11 mouse cellular contexts compared by ENCODE assay signal in genomic region chr6:91514135-91514534, GRCm38 (mm10). TPM values are rescaled to one million over a fixed set of nuclear protein-coding genes. Genes with fewer than 3 reads are reported as not detected.
DNase-seq lines count a peak whose midpoint lies in the region; ATAC-seq lines count a peak whose summit lies in the region.
"Had no signal": no experiment of that assay in that cellular context is flagged by ENCODE, and none has a peak within 500 bp of the region (broad histone marks: within the 10 kb centered on the region; RNA-seq: fewer than 3 reads in every experiment).

No protein-coding gene starts in this region.

- H3K9ac ChIP-seq in heart, embryonic 13.5 days: peak overlapping the region; percentile 88; the same call in 1 of the 2 replicates
- no peak overlapping the region for H3K9ac ChIP-seq in lung, embryonic 15.5 days
- peak overlapping the region; percentile 76 for H3K9ac ChIP-seq in neural tube, embryonic 13.5 days

- H3K36me3 ChIP-seq in heart, embryonic 13.5 days: peaks cover 28% of the 10 kb centered on the region
- H3K36me3 ChIP-seq in lung, embryonic 15.5 days: peaks cover 16% of the 10 kb centered on the region
- H3K36me3 ChIP-seq in neural tube, embryonic 13.5 days: peaks cover 31% of the 10 kb centered on the region

- H3K4me1 ChIP-seq in heart, embryonic 13.5 days: peaks cover 34% of the 10 kb centered on the region
- H3K4me1 ChIP-seq in lung, embryonic 15.5 days: peaks cover 20% of the 10 kb centered on the region
- peaks cover 23% of the 10 kb centered on the region for H3K4me1 ChIP-seq in neural tube, embryonic 13.5 days (replicated peaks)

- 0 out of 2 replicates have a peak overlapping the region, but pooled peaks have one; percentile 95 for H3K4me3 ChIP-seq in heart, embryonic 13.5 days
- H3K4me3 ChIP-seq in lung, embryonic 15.5 days: no peak overlapping the region; the same call in 1 of the 2 replicates
- no peak overlapping the region; the same call in 1 of the 2 replicates for H3K4me3 ChIP-seq in neural tube, embryonic 13.5 days

- H3K9me3 ChIP-seq in heart, embryonic 13.5 days: no peaks in the 10 kb centered on the region
- H3K9me3 ChIP-seq in lung, embryonic 15.5 days: no peaks in the 10 kb centered on the region
- no peaks in the 10 kb centered on the region for H3K9me3 ChIP-seq in neural tube, embryonic 13.5 days

- peak overlapping the region; percentile 91; the same call in 1 of the 2 replicates for H3K4me2 ChIP-seq in heart, embryonic 13.5 days
- H3K4me2 ChIP-seq in lung, embryonic 15.5 days: peak overlapping the region; percentile 66; the same call in 1 of the 2 replicates
- H3K4me2 ChIP-seq in neural tube, embryonic 13.5 days: peak overlapping the region; percentile 71

- H3K27ac ChIP-seq in heart, embryonic 13.5 days (replicated peaks): no peak overlapping the region
- H3K27ac ChIP-seq in lung, embryonic 15.5 days: no peak overlapping the region
- H3K27ac ChIP-seq in neural tube, embryonic 13.5 days (replicated peaks): no peak overlapping the region

- no peak for DNase-seq in heart, postnatal 10 days
- DNase-seq in lung, postnatal 36 days: no peak
- DNase-seq in induced T-regulatory cell, adult 2 months (ENCODE audit: low read depth): peak; percentile 10
- DNase-seq in frontal cortex, postnatal 36 days (ENCODE audit: low spot score in 2 of 2): no peak
- DNase-seq in c-Kit-positive CD71-positive TER-119-positive erythroid progenitor cells, embryonic 14.5 days (ENCODE audit: low spot score): no peak
- DNase-seq: B cell, adult 2 months; heart, adult 18-20 months; kidney, adult 11 months had no signal

- H3K27me3 ChIP-seq in heart, embryonic 13.5 days (replicated peaks): no peaks in the 10 kb centered on the region
- no peaks in the 10 kb centered on the region for H3K27me3 ChIP-seq in lung, embryonic 15.5 days
- H3K27me3 ChIP-seq in neural tube, embryonic 13.5 days: no peaks in the 10 kb centered on the region

- intact Hi-C loops in heart, postnatal 10 days (cut with DNase I): loop anchor here (10.0 kb wide), 1 partner anchor 571 kb away; no protein-coding TSS in a partner anchor

- ATAC-seq in heart, embryonic 13.5 days (ENCODE audit: extremely low read depth, insufficient number of reproducible peaks, low FRiP score, low TSS enrichment): no peak
- ATAC-seq in lung, embryonic 15.5 days (ENCODE audit: borderline replicate concordance, extremely low read depth, low FRiP score, low TSS enrichment): no peak
- ATAC-seq in neural tube, embryonic 13.5 days (ENCODE audit: low read depth): no peak

RNA-seq across cellular contexts. Expression of gene Xpc, which starts 1.6 kb away (rescaled TPM):
- 10.5 and 11.0 TPM in 2 replicates for polyA plus RNA-seq in heart, embryonic 13.5 days (2015; fragmentation: Nextera tagmentation; extraction: Ambion mirVana)
- 10 to 100 TPM in 1 of 2 experiments, 1 to 10 TPM in 1; 9.9 to 11.4 TPM for total RNA-seq in heart, postnatal 10 days (2021)
- polyA plus RNA-seq in lung, embryonic 15.5 days (2015; fragmentation: Nextera tagmentation; extraction: Ambion mirVana): 16.4 and 17.2 TPM in 2 replicates
- 21.1 and 21.6 TPM in 2 replicates for polyA plus RNA-seq in neural tube, embryonic 13.5 days (2015; fragmentation: Nextera tagmentation; extraction: Ambion mirVana)

RNA-seq across cellular contexts. Expression of gene Lsm3, which starts 1.6 kb away (rescaled TPM):
- 180 and 207 TPM in 2 replicates for polyA plus RNA-seq in heart, embryonic 13.5 days (2015; fragmentation: Nextera tagmentation; extraction: Ambion mirVana)
- 10 to 100 TPM; 64.7 to 69.5 TPM for total RNA-seq in heart, postnatal 10 days (2021)
- polyA plus RNA-seq in lung, embryonic 15.5 days (2015; fragmentation: Nextera tagmentation; extraction: Ambion mirVana): 272 and 305 TPM in 2 replicates
- polyA plus RNA-seq in neural tube, embryonic 13.5 days (2015; fragmentation: Nextera tagmentation; extraction: Ambion mirVana): 167 and 180 TPM in 2 replicates

RNA-seq across cellular contexts. Expression of gene Tmem43, which starts 40.6 kb away (rescaled TPM):
- polyA plus RNA-seq in heart, embryonic 13.5 days (2015; fragmentation: Nextera tagmentation; extraction: Ambion mirVana): 26.7 and 28.1 TPM in 2 replicates
- 10 to 100 TPM; 27.0 to 28.4 TPM for total RNA-seq in heart, postnatal 10 days (2021)
- polyA plus RNA-seq in lung, embryonic 15.5 days (2015; fragmentation: Nextera tagmentation; extraction: Ambion mirVana): 50.9 and 52.5 TPM in 2 replicates
- polyA plus RNA-seq in neural tube, embryonic 13.5 days (2015; fragmentation: Nextera tagmentation; extraction: Ambion mirVana): 39.5 and 42.3 TPM in 2 replicates

RNA-seq across cellular contexts. Expression of gene Chchd4, which starts 40.8 kb away (rescaled TPM):
- 28.0 and 33.0 TPM in 2 replicates for polyA plus RNA-seq in heart, embryonic 13.5 days (2015; fragmentation: Nextera tagmentation; extraction: Ambion mirVana)
- total RNA-seq in heart, postnatal 10 days (2021): 10 to 100 TPM; 16.9 to 17.4 TPM
- 24.7 and 25.2 TPM in 2 replicates for polyA plus RNA-seq in lung, embryonic 15.5 days (2015; fragmentation: Nextera tagmentation; extraction: Ambion mirVana)
- 27.5 and 30.7 TPM in 2 replicates for polyA plus RNA-seq in neural tube, embryonic 13.5 days (2015; fragmentation: Nextera tagmentation; extraction: Ambion mirVana)
